Mouse (Mus musculus) stomach, postnatal 0 days (tissue): ENCODE data around the gene Apoa2. TPM values are rescaled to one million over a fixed set of nuclear protein-coding genes. Genes with fewer than 3 reads are reported as not detected.

ENCODE experiments used
- ATAC-seq: fragments of 200-750 bp; cut with Nextera tagmentation; 2 replicates; pipeline ENCODE4 v1.8.0; 2017; ENCODE audit not compliant: low FRiP score, low TSS enrichment
- DNase-seq: peaks from one replicate; pipeline ENCODE4 v3.0.0-alpha.2; 2016; ENCODE audit warnings: low spot score
- H3K27ac ChIP-seq: fragments of 300-500 bp; sonication (generic); replicated peaks from 2 replicates; pipeline ENCODE4 v1.5.1; 2014; ENCODE audit warnings: mild to moderate bottlenecking, control low read depth
- H3K27me3 ChIP-seq: fragments of 300-500 bp; sonication (generic); 2 replicates; pipeline ENCODE4 v1.6.1; 2014; ENCODE audit warnings: low read length; ENCODE audit not compliant: control insufficient read depth, insufficient read depth
- H3K36me3 ChIP-seq: fragments of 300-500 bp; sonication (generic); 2 replicates; pipeline ENCODE4 v1.6.1; 2014; ENCODE audit warnings: low read length, mixed read lengths; ENCODE audit not compliant: control insufficient read depth, insufficient read depth
- H3K4me1 ChIP-seq: fragments of 300-500 bp; sonication (generic); replicated peaks from 2 replicates; pipeline ENCODE4 v1.6.1; 2014; ENCODE audit warnings: antibody characterized with exemption; ENCODE audit not compliant: control insufficient read depth, insufficient read depth
- H3K4me2 ChIP-seq: fragments of 300-500 bp; sonication (generic); replicated peaks from 2 replicates; pipeline ENCODE4 v1.6.1; 2014; ENCODE audit warnings: low read depth, mild to moderate bottlenecking, control low read depth, moderate library complexity
- H3K4me3 ChIP-seq: fragments of 300-500 bp; sonication (generic); 2 replicates; pipeline ENCODE4 v1.5.1; 2014; ENCODE audit warnings: low read depth, low read length, control low read depth
- H3K9ac ChIP-seq: fragments of 300-500 bp; sonication (generic); 2 replicates; pipeline ENCODE4 v1.6.1; 2014; ENCODE audit warnings: mild to moderate bottlenecking, low read length, control low read depth, mixed read lengths
- H3K9me3 ChIP-seq: fragments of 300-500 bp; sonication (generic); 2 replicates; pipeline ENCODE4 v1.6.1; 2016; ENCODE audit warnings: low read length; ENCODE audit not compliant: control insufficient read depth
- CTCF ChIP-seq: IDR thresholded peaks from 2 replicates; pipeline ENCODE4 v1.5.1; 2016; ENCODE audit warnings: antibody characterized with exemption, low read depth, mild to moderate bottlenecking, moderate library complexity
- EP300 ChIP-seq: optimal IDR thresholded peaks from 2 replicates; pipeline ENCODE3; 2016; ENCODE audit warnings: antibody characterized with exemption
- WGBS: fragments of 180-500 bp; shearing (Covaris S2); extraction: QIAGEN DNeasy Blood & Tissue Kit; methylation state at CpG from one replicate; pipeline ENCODE4 v1.1.7; 2014; 5-methylcytosine and 5-hydroxymethylcytosine counted together
- polyA plus RNA-seq: library from polyadenylated mRNA; unstranded; fragments of >200 nt; fragmentation: Nextera tagmentation; extraction: Ambion mirVana; gene quantifications from 2 replicates; pipeline ENCODE4 v1.2.1, GENCODE M21; 2015

The Apoa2 gene
- polyA plus RNA-seq, 1 experiment from 2014 or later, result 26.3 TPM

GRCm38 (mm10) chr1:171246709-171247452 is 22.0 kb downstream of the Apoa2 start:
- H3K9ac ChIP-seq, result peak overlapping the region; percentile 89

GRCm38 (mm10) chr1:171247453-171247841 is 22.6 kb downstream of the Apoa2 start:
- DNase-seq (no peak), ATAC-seq (no peak)

More at GRCm38 (mm10) chr1:171246709-171247452, 22.0 kb downstream of the Apoa2 start:
- ATAC-seq (peak; percentile 94), DNase-seq (peak; percentile 98)
- Histone ChIP-seq H3K4me3 (peak overlapping the region; percentile 81), H3K27ac (peak overlapping the region; percentile 90), H3K4me1 (peaks cover 10% of the 10 kb centered on the region), H3K36me3 (no peaks in the 10 kb centered on the region), H3K9me3 (no peaks in the 10 kb centered on the region), H3K4me2 (peak overlapping the region; percentile 78), H3K27me3 (no peaks in the 10 kb centered on the region)
- TF ChIP-seq EP300 (no peak), CTCF (peak; percentile 96)
- under 1% methylated on average over 41 of the region's 41 CpGs for WGBS

DNA sequence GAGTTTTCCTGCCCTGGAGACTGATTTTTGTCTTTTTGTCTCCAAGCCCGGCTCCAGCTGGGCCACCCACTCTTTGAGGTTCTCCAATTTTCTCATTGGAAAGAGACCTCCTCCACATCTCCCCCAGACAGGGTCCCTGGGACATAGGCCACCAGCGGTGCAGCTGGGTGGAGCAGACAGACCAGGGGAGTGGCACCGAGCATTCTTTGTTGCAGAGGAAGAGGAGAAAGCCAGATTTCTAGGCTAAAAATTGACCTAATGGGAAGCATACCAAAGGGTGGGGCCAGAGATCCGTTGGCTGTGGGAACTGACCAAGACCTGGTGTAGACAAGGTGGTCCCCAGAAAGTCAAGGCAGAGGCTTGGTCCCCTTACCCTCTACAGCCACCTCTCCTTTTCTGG is 23.1 kb downstream of the Apoa2 start:
- Histone ChIP-seq H3K4me3 (0 out of 2 replicates have a peak overlapping the region, but pooled peaks have one; percentile 81), H3K27ac (peak overlapping the region; percentile 90), H3K9ac (peak overlapping the region; percentile 55), H3K4me1 (peaks cover 10% of the 10 kb centered on the region), H3K36me3 (no peaks in the 10 kb centered on the region), H3K4me2 (peak overlapping the region; percentile 58), H3K27me3 (no peaks in the 10 kb centered on the region), H3K9me3 (no peaks in the 10 kb centered on the region)
- TF ChIP-seq EP300, result no peak
- TF ChIP-seq CTCF, result no peak
- DNase-seq, result no peak
- 20% methylated on average over 4 of the region's 4 CpGs for WGBS
- ATAC-seq, result no peak

More at GRCm38 (mm10) chr1:171247453-171247841, 22.6 kb downstream of the Apoa2 start:
- no peaks in the 10 kb centered on the region for H3K36me3 ChIP-seq
- peak overlapping the region; percentile 81 for H3K4me3 ChIP-seq
- peak overlapping the region; percentile 90 for H3K27ac ChIP-seq
- TF ChIP-seq EP300, result no peak
- TF ChIP-seq CTCF, result no peak
- no peaks in the 10 kb centered on the region for H3K9me3 ChIP-seq
- H3K27me3 ChIP-seq, result no peaks in the 10 kb centered on the region
- peaks cover 10% of the 10 kb centered on the region for H3K4me1 ChIP-seq
- H3K4me2 ChIP-seq, result peak overlapping the region; percentile 58
- H3K9ac ChIP-seq, result peak overlapping the region; percentile 55
- 8% methylated on average over 13 of the region's 13 CpGs for WGBS

- peaks cover 10% of the 10 kb centered on the region for H3K4me1 ChIP-seq
- H3K27ac ChIP-seq, result peak overlapping the region; percentile 90
- WGBS, result 56% methylated on average over 3 of the region's 3 CpGs
- H3K9ac ChIP-seq, result no peak overlapping the region
- DNase-seq (no peak), ATAC-seq (no peak)
- no peaks in the 10 kb centered on the region for H3K36me3 ChIP-seq
- H3K9me3 ChIP-seq, result no peaks in the 10 kb centered on the region
- no peaks in the 10 kb centered on the region for H3K27me3 ChIP-seq
- no peak for TF ChIP-seq CTCF
- no peak for TF ChIP-seq EP300
- H3K4me2 ChIP-seq, result no peak overlapping the region
- no peak overlapping the region for H3K4me3 ChIP-seq
Observed at GRCm38 (mm10) chr1:171248386-171249226, 23.8 kb downstream of the Apoa2 start.

- H3K9ac ChIP-seq, result peak within 1 kb of the TSS; percentile 58
- ATAC-seq (no peak), DNase-seq (peak; percentile 50)
- TF ChIP-seq EP300 (no peak), CTCF (no peak)
- H3K36me3 ChIP-seq, result 0 out of 2 replicates have a peak, but pooled peaks cover 3% of the 10 kb centered on the region
- peaks cover 10% of the 10 kb centered on the region for H3K4me1 ChIP-seq
- H3K4me3 ChIP-seq, result peak within 1 kb of the TSS; percentile 46
- WGBS, result 34% methylated on average over 5 of the region's 5 CpGs
- no peaks in the 10 kb centered on the region for H3K27me3 ChIP-seq
- peak within 1 kb of the TSS; percentile 88 for H3K27ac ChIP-seq
- H3K4me2 ChIP-seq, result peak within 1 kb of the TSS; percentile 57
- H3K9me3 ChIP-seq, result no peaks in the 10 kb centered on the region
Observed at GRCm38 (mm10) chr1:171249913-171250600, 25.2 kb downstream of the Apoa2 start, which contains the start of gene Adamts4. Adamts4 (plus strand) TSS chr1:171250421.
